Mouse (Mus musculus) v-Abl transformed pro-B cells (cell line): ENCODE measurements around the gene Kansl1.

ENCODE experiments used
- in situ Hi-C, 2 experiments: fragments of 400-800 bp; cut with MboI; formaldehyde crosslinking; loops; one replicate each; pipeline ENCODE4 v1.15.1; 2025; ENCODE audit not compliant: unreplicated experiment in 2 of 2

Kansl1 gene

GRCm38 (mm10) chr11:104383167-104383810 is 85.4 kb downstream of the Kansl1 start:
- in situ Hi-C loops, result loop anchor here (5.0 kb wide), 2 partner anchors 64 to 74 kb away; no protein-coding TSS in a partner anchor

- in situ Hi-C loops, result loop anchor here (5.0 kb wide), 2 partner anchors 65 to 75 kb away; no protein-coding TSS in a partner anchor
Measured at GRCm38 (mm10) chr11:104381887-104382286, 86.8 kb downstream of the Kansl1 start.

- in situ Hi-C loops, result loop anchor here (5.0 kb wide), 2 partner anchors 68 to 78 kb away; no protein-coding TSS in a partner anchor
Measured at GRCm38 (mm10) chr11:104379635-104380034, 89.0 kb downstream of the Kansl1 start.

GRCm38 (mm10) chr11:104376291-104376690 is 92.4 kb downstream of the Kansl1 start:
- in situ Hi-C loops, result no loop called here

GRCm38 (mm10) chr11:104367486-104368190 is 101.0 kb downstream of the Kansl1 start:
- in situ Hi-C loops, result no loop called here

- in situ Hi-C loops, result no loop called here
Measured at GRCm38 (mm10) chr11:104363823-104364600, 104.6 kb downstream of the Kansl1 start.

GRCm38 (mm10) chr11:104362704-104363103 is 106.0 kb downstream of the Kansl1 start:
- in situ Hi-C loops, result no loop called here

- in situ Hi-C loops, result no loop called here
Measured at GRCm38 (mm10) chr11:104361790-104362189, 106.9 kb downstream of the Kansl1 start.

GRCm38 (mm10) chr11:104346931-104347330 is 121.7 kb downstream of the Kansl1 start:
- in situ Hi-C loops, result loop anchor here in 1 of 2 experiments (10.0 kb wide), 1 partner anchor 108 kb away; no protein-coding TSS in a partner anchor

GRCm38 (mm10) chr11:104334946-104335345 is 133.7 kb downstream of the Kansl1 start:
- in situ Hi-C loops, result no loop called here

- in situ Hi-C loops, result no loop called here
Measured at GRCm38 (mm10) chr11:104334115-104334514, 134.5 kb downstream of the Kansl1 start.

- in situ Hi-C loops, result no loop called here
Measured at GRCm38 (mm10) chr11:104332105-104332504, 136.6 kb downstream of the Kansl1 start.

GRCm38 (mm10) chr11:104331208-104331607 is 137.5 kb downstream of the Kansl1 start:
- in situ Hi-C loops, result no loop called here

GRCm38 (mm10) chr11:104330151-104330550 is 138.5 kb downstream of the Kansl1 start:
- in situ Hi-C loops, result no loop called here

- in situ Hi-C loops, result no loop called here
Measured at GRCm38 (mm10) chr11:104329185-104329926, 139.3 kb downstream of the Kansl1 start.

- in situ Hi-C loops, result no loop called here
Measured at GRCm38 (mm10) chr11:104327946-104328345, 140.7 kb downstream of the Kansl1 start.

- in situ Hi-C loops, result no loop called here
Measured at GRCm38 (mm10) chr11:104327462-104327861, 141.2 kb downstream of the Kansl1 start.

- in situ Hi-C loops, result no loop called here
Measured at GRCm38 (mm10) chr11:104322142-104322541, 146.5 kb downstream of the Kansl1 start.

- in situ Hi-C loops, result no loop called here
Measured at GRCm38 (mm10) chr11:104320511-104320910, 148.2 kb downstream of the Kansl1 start.
